Mouse (Mus musculus) erythroblast, embryonic 14.5 days (primary cell): ENCODE results near the gene Guk1.

Source experiments
- GATA1 ChIP-seq: IDR thresholded peaks from 2 replicates; pipeline ENCODE4 v1.6.1; 2012; ENCODE audit warnings: low read length, inconsistent platforms, mixed read lengths
- TAL1 ChIP-seq: IDR thresholded peaks from 3 replicates; pipeline ENCODE4 v1.6.1; 2012; ENCODE audit warnings: low read length, inconsistent platforms, mixed read lengths

GRCm38 (mm10) chr11:59136994-59137706 is 54.9 kb downstream of the Guk1 start:
- no peak for TF ChIP-seq TAL1
- TF ChIP-seq GATA1 = no peak
